Mouse (Mus musculus): ENCODE measurements around the gene Hist1h1a.

Gene Hist1h1a

GRCm38 (mm10) chr13:23743963-23744362 is 19.5 kb upstream of the Hist1h1a start:
- DNase-seq (ENCODE audit: low spot score in 2 of 2), result no peak

- DNase-seq (ENCODE audit: low spot score in 2 of 2), result no peak
Measured at GRCm38 (mm10) chr13:23744421-23745380, 18.8 kb upstream of the Hist1h1a start.

- DNase-seq (ENCODE audit: low spot score in 2 of 2), result peak; percentile 76 to 89
Measured at GRCm38 (mm10) chr13:23745381-23746161, 17.9 kb upstream of the Hist1h1a start, which contains the start of gene Hist1h3c. TSS of gene Hist1h3c (minus strand) at chr13:23745602.

GRCm38 (mm10) chr13:23746201-23747080 is 17.0 kb upstream of the Hist1h1a start, which contains the start of gene Hist1h2bb:
TSS of gene Hist1h2bb (plus strand) at chr13:23746734.
- peak; percentile 76 to 87 for DNase-seq (ENCODE audit: low spot score in 2 of 2)

GRCm38 (mm10) chr13:23747081-23747891 is 16.2 kb upstream of the Hist1h1a start:
- DNase-seq (ENCODE audit: low spot score in 2 of 2), result no peak

- no peak for DNase-seq (ENCODE audit: low spot score in 2 of 2)
Measured at GRCm38 (mm10) chr13:23747892-23748288, 15.6 kb upstream of the Hist1h1a start.

- no peak for DNase-seq (ENCODE audit: low spot score in 2 of 2)
Measured at GRCm38 (mm10) chr13:23749563-23750121, 13.8 kb upstream of the Hist1h1a start.

- DNase-seq (ENCODE audit: low spot score in 2 of 2), result peak; percentile 62 to 74
Measured at GRCm38 (mm10) chr13:23750839-23751477, 12.5 kb upstream of the Hist1h1a start, which contains the start of gene Hist1h2ab. TSS of gene Hist1h2ab (plus strand) at chr13:23751126.

- DNase-seq (ENCODE audit: low spot score in 2 of 2), result no peak
Measured at GRCm38 (mm10) chr13:23751478-23751956, 11.9 kb upstream of the Hist1h1a start.

- DNase-seq (ENCODE audit: low spot score in 2 of 2), result peak; percentile 83 to 91
Measured at GRCm38 (mm10) chr13:23752067-23752741, 11.3 kb upstream of the Hist1h1a start, which contains the start of gene Hist1h3b. TSS of gene Hist1h3b (plus strand) at chr13:23752267.

GRCm38 (mm10) chr13:23752742-23753172 is 10.7 kb upstream of the Hist1h1a start:
- DNase-seq (ENCODE audit: low spot score in 2 of 2), result no peak

- DNase-seq (ENCODE audit: low spot score in 2 of 2), result no peak
Measured at GRCm38 (mm10) chr13:23753314-23754078, 10.0 kb upstream of the Hist1h1a start.

- DNase-seq (ENCODE audit: low spot score in 2 of 2), result no peak
Measured at GRCm38 (mm10) chr13:23755000-23755399, 8.5 kb upstream of the Hist1h1a start.

- DNase-seq (ENCODE audit: low spot score in 2 of 2), result peak; percentile 93 to 97
Measured at GRCm38 (mm10) chr13:23756790-23757189, 6.7 kb upstream of the Hist1h1a start, which contains the start of gene Hist1h4b. TSS of gene Hist1h4b (plus strand) at chr13:23757013.

GRCm38 (mm10) chr13:23757211-23757773 is 6.2 kb upstream of the Hist1h1a start:
- DNase-seq (ENCODE audit: low spot score in 2 of 2), result no peak

- no peak for DNase-seq (ENCODE audit: low spot score in 2 of 2)
Measured at GRCm38 (mm10) chr13:23757921-23758320, 5.5 kb upstream of the Hist1h1a start.

- DNase-seq (ENCODE audit: low spot score in 2 of 2), result no peak
Measured at GRCm38 (mm10) chr13:23759251-23759771, 4.2 kb upstream of the Hist1h1a start.
